Mouse (Mus musculus) thymus, postnatal 14 days (tissue): Measurements from ENCODE around the gene Gfod2.

Source experiments
- DNase-seq: peaks from one replicate; pipeline ENCODE4 v3.0.0; 2021

Gfod2 gene

GRCm38 (mm10) chr8:105702001-105702401, 56.5 kb downstream of the Gfod2 start:
- no peak for DNase-seq

GRCm38 (mm10) chr8:105700966-105701824, 57.3 kb downstream of the Gfod2 start, which contains the start of the genes Acd and Pard6a:
Acd (minus strand) TSS chr8:105701102.
Pard6a (plus strand) TSS chr8:105701148.
- DNase-seq = peak; percentile 98

- DNase-seq = peak; percentile 62
Observed at GRCm38 (mm10) chr8:105700566-105700965, 57.9 kb downstream of the Gfod2 start.

GRCm38 (mm10) chr8:105699488-105700215, 58.8 kb downstream of the Gfod2 start:
- no peak for DNase-seq

- no peak for DNase-seq
Observed at GRCm38 (mm10) chr8:105698734-105699133, 59.7 kb downstream of the Gfod2 start.

- DNase-seq = no peak
Observed at GRCm38 (mm10) chr8:105697196-105697780, 61.2 kb downstream of the Gfod2 start.

GRCm38 (mm10) chr8:105695080-105695780, 63.2 kb downstream of the Gfod2 start:
- no peak for DNase-seq

GRCm38 (mm10) chr8:105694051-105694799, 64.2 kb downstream of the Gfod2 start:
- DNase-seq = no peak

GRCm38 (mm10) chr8:105693648-105694047, 64.8 kb downstream of the Gfod2 start:
- no peak for DNase-seq

- no peak for DNase-seq
Observed at GRCm38 (mm10) chr8:105692449-105693182, 65.8 kb downstream of the Gfod2 start.

GRCm38 (mm10) chr8:105690978-105691377, 67.5 kb downstream of the Gfod2 start:
- DNase-seq = no peak

GRCm38 (mm10) chr8:105689983-105690360, 68.5 kb downstream of the Gfod2 start:
- DNase-seq = no peak

GRCm38 (mm10) chr8:105689256-105689982, 69.0 kb downstream of the Gfod2 start:
- no peak for DNase-seq

GRCm38 (mm10) chr8:105688242-105688752, 70.2 kb downstream of the Gfod2 start:
- no peak for DNase-seq

- peak; percentile 17 for DNase-seq
Observed at GRCm38 (mm10) chr8:105687512-105687911, 71.0 kb downstream of the Gfod2 start.

GRCm38 (mm10) chr8:105686551-105686950, 71.9 kb downstream of the Gfod2 start:
- peak; percentile 66 for DNase-seq

- peak; percentile 98 for DNase-seq
Observed at GRCm38 (mm10) chr8:105685796-105686308, 72.6 kb downstream of the Gfod2 start, which contains the start of gene Carmil2. Carmil2 (plus strand) TSS chr8:105686274.

- DNase-seq = no peak
Observed at GRCm38 (mm10) chr8:105685325-105685724, 73.1 kb downstream of the Gfod2 start.

GRCm38 (mm10) chr8:105677891-105678290, 80.6 kb downstream of the Gfod2 start:
- no peak for DNase-seq
